Mouse (Mus musculus) adrenal gland, postnatal 14 days (tissue): Measurements from ENCODE around the gene Uhrf2. TPM values are rescaled to one million over a fixed set of nuclear protein-coding genes. Genes with fewer than 3 reads are reported as not detected.
A peak's percentile ranks its signal among the peaks of the same experiment; 100 is the strongest.
"Not testable (repeated sequence)": the region's sequence is repeated elsewhere in the genome, so short reads cannot be mapped to it uniquely, and the experiment has no call there.

ENCODE experiments used
- DNase-seq: peaks from one replicate; pipeline ENCODE4 v3.0.0; 2021; ENCODE audit warnings: mixed read lengths
- long read RNA-seq, 2 experiments: library from polyadenylated mRNA; stranded (forward); transcript quantifications; one replicate each; pipeline ENCODE4 v2.0.0; 2021
- total RNA-seq: library from RNA; stranded (reverse); gene quantifications from 2 replicates; pipeline ENCODE4 v1.2.3, GENCODE M21; 2021

Uhrf2 gene
- 42.1 and 43.6 TPM in 2 replicates for total RNA-seq
- long read RNA-seq, experiment 1, transcript Uhrf2-201 (16 exons, 3,536 nt): major isoform, 25 of 35 reads
- long read RNA-seq, experiment 1, partial matches to known transcripts: 2 of 35 reads
- long read RNA-seq, experiment 1, other reads (novel, unspliced or antisense): 4 of 35 reads
- long read RNA-seq, experiment 2, transcript Uhrf2-201 (16 exons, 3,536 nt): major isoform, 11 of 19 reads
- long read RNA-seq, experiment 2, partial matches to known transcripts: 1 of 19 reads
- long read RNA-seq, experiment 2, other reads (novel, unspliced or antisense): 5 of 19 reads

DNA sequence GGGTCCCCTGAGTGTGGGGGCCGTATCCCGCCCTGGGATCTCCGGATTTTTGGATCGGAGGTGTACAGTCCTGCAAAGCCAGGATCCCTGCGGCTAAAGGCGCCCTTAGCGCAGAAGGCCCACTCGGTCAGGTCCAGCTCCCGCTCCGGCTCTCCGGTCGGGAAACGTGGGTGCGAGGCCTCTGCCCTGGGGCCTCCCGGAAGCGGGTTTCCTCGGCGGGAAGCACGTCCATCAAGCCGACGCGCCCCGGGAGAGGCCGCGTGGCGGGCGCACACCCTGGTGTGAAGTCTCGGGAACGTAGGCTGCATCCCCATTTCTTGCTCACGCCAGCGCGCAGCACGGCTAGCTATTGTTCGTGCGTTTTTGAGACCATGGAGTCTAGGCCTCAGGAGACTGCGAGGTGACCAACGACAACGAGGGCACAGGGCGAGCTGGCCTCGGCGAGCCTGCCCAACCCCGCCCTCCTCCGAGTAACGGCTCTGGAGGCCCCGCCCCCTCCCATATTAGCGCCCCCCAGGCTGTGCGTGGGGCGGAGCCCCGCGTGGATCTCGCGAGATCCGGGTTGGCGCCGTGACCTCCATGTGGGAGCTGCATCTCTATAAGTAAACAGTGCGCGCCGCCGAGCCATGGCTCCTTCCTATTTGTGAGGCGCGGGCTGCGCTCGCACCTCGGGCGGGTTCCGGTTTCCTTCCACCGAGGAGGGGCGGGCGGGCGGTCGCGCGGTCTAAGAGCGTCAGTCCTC lies at the start of gene Uhrf2:
TSS of gene Uhrf2 (plus strand) at position 620 of the 742 bp plus-strand sequence.
- peak; percentile 99 for DNase-seq

DNA sequence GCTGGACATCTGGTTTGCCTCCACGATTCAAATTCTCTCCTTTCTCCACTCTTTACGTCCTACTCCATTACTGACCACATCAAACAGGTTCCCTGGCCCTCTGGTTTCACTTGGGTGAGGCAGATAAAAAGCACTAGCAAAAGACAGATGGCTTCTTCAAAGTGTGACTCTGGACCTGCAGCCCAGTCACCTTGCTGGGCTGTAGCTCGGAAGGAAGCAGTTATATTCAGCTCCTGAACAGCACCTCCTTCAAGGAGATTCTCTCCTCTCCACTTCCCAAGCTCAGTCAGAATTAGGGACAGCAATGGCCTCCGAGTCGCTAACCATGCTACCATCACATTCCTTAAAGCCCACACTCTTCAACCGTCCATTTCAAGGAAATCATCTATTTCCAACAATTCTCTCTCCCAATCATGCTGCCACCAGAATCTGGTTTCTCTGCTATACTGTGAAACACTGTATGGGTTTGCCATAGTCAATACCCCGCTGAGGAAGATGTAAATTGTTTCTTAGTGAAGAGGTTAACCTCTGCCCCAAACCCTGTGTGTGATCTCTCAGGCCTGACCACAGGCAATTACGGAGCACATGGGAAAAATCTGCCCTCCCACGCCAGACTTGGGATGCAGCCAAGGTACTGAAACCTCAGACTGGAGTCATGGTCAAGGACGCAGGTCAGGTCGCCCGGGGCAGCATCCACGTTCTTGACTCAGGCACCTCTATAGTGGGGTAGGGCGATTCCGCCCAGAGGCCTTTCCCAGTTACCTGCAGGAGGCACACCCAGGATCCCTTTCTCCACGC lies 45.9 kb upstream of the Uhrf2 start:
- DNase-seq: peak; percentile 67

DNA sequence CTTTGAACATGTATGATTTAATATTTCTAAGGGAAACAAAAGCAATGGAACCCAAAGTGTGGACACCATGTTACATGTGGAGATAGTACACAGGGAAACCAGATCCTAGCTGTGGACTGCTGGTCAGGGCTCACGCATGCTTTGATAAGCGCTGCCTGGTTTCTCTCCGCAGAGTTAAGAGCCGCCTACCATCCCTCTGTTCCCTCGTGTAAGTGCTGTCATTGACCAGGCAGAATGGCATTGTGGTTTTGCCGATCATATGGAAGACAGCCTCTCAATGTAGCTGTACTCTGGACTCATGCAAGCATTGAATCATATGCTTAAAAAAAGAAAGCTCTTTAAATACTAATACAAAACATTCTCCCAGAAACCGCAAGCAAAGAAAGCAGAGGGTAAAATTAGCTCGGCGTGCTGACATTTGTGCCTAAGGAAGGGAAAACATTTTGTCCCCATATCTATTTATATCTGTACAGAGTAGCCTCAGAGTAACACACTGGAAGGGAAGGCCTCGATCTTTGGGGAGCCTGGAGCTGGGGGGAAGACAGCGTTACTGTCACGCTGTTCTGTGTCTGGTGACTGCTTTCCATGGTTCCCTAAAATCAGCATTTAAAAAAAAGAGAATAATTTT lies 43.7 kb upstream of the Uhrf2 start:
- DNase-seq: no peak

DNA sequence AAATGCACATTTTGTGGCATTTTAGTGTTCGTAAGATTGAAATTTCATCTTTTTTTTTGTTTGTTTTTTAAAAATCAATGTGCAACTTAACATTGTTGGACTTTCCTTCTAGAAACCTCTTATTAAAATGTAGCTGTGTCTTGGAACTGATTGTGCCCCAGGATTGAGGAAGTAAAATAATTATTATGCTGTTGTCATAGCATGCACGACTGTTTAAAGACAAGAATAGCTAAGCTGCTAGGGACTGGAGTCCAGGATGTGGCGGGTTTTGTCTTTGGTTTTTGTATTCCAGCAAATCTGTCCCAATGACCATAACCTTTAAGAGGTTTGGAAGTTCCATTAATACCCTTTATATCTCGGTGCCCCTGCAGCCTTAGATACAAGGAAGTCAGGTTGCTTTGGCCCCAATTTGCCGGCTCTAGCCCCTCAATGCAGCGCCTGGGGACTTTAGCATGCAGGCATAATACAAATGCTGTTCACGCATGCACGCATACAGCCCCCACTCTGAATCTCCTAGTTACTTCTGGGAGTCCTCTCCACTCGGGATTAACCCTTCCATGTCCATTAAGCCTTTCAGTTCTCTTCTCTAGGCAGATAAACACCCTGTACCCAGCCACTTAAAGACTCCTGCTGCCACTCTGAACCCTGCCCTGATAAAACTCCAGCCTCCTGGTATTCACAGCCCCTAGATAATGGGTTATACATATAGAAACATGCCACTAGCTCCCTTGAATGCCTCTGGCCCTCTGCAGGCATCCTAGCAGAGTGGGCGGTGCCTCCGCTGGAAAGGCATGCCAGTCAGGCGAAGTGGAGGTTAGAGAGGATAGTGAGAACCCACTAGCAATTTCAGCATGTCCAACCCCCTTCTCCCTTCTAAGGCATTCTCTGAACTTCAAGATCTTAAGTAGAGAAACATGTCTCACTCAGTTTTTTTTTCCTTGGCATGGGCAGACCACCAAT lies 29.6 kb upstream of the Uhrf2 start:
- no peak for DNase-seq

DNA sequence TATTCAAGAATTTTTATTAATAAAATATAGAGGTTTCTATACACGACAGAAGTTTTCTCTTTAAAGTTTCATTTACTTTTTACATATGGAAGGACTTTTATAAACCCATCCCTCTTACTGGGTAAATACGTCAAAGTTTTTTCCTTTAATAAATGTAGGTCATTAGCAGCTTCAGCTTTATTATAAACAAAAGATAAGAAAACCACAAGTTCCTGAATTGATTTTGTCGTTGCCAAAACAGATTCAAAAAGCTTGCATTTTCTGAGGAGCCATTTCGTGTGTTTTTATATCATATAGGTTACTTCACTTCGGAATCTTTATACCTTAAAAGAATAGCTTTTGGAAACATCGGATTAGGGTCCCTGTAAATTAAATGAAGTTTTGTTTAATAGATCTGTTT lies 28.8 kb upstream of the Uhrf2 start:
- no peak for DNase-seq

DNA sequence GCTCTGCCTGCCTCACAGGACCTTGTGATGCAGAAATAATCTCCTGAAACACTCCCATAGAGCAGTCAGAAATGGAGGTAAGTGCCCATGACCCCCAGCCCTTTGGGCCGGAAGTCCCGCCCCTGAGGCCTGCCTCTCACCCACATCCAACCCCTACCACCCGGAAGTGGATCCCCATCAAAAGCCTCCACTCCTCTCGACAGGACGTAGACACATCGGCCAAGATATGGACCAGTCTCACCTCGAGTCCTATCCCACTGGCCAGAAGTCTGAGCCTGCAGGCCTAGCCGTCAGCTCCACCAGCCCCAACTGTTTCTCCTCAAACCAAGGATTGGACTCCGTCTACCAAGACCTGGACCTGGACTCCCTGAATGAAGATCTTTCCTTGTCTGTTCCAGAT lies 26.7 kb upstream of the Uhrf2 start, which contains the start of gene Trpd52l3:
TSS of gene Trpd52l3 (plus strand) at position 170 of the 400 bp plus-strand sequence.
- no peak for DNase-seq

DNA sequence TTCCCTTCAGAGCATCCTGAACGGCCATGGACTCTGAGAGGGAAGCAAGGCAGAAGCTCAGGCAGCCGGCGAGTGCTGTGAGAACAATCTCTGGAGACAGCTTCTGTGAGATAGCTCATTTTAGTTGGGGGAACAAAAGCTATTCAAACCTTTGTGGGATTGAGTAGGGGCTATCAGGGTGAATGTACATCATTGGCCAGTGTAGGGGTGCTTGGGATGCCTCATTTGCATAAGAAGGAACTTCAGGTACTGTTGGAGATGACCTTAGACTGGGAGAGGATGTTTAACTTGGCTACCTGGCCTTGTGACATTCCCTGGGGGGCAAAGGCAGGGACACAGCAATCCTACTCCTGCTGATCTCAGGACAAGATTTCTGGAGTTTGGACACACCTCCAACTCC lies 23.9 kb upstream of the Uhrf2 start:
- no peak for DNase-seq

DNA sequence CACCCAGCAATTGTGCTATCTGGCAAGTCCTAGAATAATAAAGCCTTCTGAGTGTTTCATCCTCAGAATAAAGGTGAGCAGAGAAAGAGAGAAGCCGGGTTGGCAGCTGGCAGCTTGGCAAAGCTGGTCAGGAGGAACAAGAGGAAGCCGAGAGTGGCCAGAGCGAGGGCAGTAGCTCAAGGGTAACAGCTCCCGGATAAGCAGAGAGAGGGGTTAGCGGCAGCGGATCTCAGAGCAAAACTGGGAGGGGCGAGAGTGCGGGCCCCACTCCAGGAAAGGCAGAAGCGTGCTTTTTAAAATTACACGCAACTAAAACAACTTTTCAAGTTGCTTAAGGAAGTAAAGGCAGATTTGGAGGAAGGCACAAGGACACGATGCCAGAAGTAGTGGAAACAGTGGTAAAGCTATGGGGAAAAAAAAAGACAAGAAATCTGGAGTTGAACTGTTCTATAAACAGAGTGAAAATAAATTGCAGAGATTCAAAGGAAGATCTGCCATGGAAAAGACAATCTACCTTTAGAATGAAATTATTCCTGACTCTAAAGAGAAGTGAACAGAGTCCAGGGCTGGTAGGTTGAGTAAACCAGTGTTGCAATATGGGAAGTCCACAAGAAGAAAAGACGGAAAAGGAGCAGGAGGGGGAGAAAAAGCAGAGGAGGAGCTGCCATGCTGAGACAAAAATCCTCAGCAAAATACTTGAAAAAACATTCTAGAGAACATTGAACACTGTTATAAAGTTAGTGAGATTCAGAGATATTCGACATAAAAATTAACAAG lies 19.6 kb upstream of the Uhrf2 start:
- no peak for DNase-seq

DNA sequence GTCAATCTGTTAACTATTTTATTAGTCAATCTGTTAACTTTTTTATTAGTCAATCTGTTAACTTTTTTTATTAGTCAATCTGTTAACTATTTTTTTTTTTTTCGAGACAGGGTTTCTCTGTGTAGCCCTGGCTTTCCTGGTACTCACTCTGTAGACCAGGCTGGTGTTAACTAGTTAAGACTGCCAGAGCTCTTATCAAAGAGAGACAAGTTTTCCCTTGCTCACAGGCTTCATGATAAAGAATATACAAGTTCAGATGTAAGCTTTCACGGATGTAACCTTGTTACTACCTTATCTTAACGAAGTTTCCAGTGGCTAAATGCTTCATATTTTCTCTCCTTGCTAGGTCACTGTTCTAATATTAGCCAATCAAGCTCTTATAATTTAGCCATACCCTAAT lies 16.0 kb upstream of the Uhrf2 start:
- DNase-seq: no peak

DNA sequence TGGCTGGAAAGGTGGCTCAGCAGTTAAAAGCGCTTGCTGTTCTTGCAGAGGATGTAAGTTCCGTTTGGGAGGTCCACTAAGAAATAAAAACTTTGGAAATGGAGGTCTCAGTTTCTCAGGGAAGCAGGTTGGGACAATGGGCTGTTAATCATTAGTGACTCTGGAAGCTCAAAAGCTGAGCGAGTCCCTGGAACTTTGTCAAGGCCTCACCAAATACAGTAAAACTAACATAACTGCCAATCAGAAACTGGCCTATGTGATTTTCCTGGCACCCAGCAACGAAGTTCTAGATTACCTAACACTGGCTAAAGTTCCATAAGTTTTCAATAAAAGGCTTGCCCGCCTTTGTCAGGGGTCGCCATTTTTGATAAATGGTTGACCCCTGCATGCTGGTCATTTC lies 14.2 kb upstream of the Uhrf2 start:
- no peak for DNase-seq

DNA sequence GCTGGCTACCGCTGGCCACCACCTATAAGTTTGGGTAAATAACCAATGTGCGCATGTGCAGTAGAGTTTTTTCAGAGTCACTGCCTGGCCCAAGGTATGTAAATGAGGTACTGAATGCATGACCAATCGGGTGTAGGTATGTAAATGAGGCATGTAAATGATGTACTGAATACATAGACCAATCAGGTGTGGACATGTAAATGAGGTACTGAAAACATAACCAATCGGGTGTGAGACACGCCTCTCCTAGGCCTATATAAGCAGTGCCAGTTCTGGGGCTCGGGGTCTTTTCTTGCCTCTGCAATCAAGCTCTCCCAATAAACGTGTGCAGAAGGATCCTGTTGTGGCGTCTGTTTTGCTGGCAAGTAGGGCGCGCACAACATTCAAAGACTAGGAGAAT lies 6.9 kb upstream of the Uhrf2 start:
- not testable (repeated sequence) for DNase-seq

DNA sequence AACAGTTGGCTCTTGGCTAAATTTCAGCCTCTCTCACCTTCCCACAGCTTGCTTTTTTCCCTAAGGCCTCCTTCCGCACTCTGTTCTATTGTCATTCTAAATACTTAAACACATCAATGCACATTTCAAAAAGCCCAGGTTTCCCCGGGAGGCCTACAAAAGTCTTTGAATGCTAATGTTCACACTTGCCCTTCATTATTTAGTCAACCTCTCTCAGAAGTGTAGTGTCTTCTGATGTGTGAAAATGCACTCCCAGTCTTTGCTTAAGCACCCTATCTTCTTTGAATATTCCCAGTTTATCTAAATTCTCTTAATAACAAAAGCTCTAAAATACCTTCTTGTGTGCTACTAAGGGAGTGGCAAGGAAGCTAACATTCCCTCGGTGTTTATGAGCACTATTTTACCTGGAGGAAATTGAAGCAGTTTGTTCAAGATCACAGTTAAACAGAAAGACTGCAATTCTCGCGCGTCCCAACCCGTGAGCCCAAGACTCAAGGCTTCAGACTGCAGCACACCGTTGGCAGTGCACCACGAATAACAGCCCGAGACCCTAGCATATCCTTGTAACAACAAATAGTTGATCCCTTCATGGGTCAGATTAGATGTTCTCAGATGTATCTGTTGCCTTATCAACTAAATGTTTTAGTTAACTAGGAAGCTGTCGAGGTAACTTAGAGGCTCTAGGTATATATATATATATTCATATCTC lies 1.2 kb upstream of the Uhrf2 start:
- no peak for DNase-seq

DNA sequence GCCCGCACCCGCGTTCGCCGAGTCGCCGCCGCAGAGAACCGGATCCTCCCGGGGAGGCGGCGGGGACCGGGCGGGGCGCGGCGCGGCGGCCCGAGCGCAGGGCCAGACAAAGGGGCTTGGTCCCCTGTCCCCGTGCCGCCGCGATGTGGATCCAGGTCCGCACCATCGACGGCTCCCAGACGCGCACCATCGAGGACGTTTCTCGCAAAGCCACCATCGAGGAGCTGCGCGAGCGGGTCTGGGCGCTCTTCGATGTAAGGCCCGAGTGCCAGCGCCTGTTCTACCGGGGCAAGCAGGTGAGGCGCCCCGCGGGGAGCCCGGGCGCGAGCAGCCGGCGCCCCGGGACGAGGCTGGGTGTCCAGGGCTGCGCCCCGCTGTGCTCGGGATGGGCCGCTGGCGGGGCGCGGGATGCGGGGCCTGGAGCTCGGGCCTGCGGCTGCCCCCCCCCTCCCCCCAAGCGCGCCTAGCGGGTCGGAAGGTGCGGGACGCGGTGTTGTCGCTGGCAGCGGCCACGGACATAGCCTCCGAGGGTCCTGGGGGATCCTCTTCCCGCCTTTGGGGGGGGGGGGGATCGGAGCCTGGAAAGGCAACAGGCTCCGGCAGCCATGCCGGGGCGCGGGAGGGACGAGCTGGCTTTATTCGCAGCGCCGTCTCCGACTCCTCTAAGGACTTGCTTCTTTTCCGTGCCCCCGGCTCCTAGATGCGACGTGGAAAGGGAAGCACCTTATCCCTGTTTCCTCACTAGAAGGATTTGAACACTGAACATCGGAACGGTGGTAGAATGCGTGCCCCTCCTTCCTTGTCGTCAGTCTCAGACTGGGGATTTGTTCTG lies 539 bp downstream of the Uhrf2 start:
- DNase-seq: peak; percentile 34

DNA sequence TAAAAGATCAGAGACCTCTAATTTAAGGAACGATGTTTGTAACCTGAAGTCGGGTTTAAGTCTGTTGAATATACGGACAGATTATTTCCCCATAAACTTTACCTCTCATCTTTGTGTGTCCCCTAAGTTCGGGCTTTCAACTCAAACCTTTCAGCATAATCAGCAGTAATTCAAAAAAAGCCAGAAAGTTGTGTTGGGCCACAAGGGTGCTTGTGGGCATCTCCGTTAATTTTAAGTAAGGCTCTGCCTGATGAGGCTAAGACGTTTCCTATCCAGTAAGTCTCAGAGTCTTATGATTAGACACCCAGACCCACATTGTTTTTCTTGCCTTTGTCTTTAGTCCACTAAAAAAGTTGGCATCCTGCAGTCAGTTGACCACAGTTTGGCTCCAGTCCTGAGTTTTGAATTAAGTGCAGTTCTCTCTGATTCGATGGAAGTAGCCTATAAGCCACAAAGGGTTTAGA lies 1.2 kb downstream of the Uhrf2 start:
- DNase-seq: no peak

DNA sequence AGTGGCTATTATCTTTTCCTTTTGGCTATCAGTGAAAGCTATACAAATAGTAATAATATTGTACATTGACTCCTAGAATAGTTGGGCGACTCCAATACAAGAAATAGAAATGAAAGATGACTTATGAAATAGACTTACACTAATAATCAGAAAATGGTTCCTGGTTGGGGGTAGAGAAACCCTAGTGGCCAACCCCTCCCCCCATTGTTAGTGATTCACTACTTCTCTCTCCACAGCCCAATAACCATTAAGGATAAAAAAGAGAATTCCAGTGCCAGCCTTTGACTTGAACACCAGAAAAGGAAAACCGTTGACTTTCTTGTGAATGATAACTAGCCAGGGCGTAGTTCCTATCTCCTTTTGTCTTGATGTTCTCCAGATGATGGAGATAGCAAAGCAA lies 1.9 kb downstream of the Uhrf2 start:
- DNase-seq: no peak

DNA sequence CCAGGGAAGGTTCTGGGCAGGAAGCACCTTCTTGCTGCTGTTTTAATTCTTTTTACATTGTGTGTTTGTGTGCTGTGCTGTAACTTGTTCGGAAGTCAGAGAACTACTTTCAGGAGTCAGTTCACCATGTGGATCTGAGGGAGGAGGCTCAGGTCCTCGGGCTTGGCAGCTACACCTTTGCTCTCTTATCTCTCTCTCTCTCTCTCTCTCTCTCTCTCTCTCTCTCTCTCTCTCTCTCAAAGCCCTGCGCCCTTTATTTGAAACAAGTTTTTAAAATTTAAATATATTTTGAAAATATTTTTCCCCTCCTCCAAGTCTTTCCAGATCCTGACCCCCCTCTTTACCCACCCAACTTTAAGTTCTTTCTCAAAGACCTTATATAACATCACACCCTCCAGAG lies 5.0 kb downstream of the Uhrf2 start:
- no peak for DNase-seq

DNA sequence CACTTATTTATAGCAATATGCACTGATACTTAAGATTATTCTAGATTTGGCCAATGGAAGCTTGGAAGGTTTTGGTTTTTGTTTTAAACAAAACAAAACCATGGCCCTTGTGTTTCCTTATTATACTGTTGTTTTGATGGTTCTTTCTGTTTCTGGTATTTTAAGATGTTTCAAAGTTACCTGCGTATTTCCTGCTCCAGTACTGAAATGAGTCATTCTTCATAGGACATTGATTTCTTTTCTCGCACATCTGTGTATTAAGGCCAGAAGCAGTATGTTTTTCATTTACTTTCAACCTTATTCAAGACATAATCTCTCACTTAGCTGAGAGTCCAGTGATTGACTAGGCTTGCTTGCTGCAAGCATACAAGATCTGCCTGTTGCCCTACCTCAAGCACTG lies 13.4 kb downstream of the Uhrf2 start:
- DNase-seq: no peak

DNA sequence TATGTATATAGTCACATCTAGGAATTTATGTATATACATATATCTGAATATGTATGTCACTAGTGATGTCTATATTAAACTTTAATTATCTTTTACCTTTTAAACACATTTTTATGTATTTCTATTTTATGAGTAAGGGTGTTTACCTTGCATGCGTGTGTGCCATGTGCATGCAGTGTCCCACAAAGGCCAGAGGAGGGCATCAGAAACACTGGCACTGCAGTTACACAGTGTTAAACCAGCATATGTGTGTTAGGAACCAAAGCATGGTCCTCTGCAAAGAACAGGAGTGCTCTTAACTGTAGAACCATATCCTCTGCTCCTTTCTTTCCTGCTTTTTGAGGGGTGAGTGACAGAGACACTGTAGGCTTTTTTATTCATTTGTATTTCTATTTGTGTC lies 14.3 kb downstream of the Uhrf2 start:
- DNase-seq: no peak

DNA sequence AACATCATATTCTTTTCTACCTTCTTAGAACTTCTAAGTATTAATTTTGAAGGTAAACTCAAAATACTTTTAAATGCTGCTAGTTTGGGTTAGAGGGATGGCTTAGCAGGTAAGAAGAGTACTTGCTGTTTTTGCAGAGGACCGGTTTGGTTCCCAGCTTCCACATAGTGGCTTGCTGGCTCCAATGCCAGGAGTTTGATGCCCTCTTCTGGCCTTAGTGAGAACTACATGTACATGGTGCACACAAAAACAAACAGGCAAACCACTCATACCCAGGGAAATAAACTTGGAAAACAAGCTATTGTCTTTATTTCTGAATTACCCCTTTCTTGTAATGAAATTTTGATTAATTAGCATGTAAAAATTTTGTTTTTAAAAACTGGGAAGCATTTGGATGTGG lies 15.5 kb downstream of the Uhrf2 start:
- DNase-seq: no peak
